Mouse (Mus musculus): Measurements from ENCODE around the gene Prcc.
"Not testable (repeated sequence)": the region's sequence is repeated elsewhere in the genome, so short reads cannot be mapped to it uniquely, and the experiment has no call there.

The Prcc gene

DNA sequence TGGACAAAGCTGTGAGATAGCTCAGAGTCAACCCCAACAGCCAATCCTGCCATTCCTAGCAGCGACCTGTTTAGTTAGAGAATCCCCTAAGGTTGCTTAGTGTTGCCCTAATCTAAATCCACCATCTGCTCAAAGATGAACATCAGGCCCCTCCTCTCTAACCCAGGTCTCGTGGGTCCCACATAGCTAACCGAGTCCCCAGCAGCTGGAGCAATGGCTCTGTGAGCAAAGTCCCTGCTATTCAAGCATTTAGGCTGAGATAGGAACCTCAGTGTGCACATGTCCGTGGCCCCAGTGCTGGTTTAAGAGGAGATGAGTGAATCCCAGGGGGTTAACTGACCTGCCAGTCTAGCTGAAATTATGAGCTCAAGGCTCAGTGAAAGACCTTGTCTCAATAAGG is 39.2 kb downstream of the Prcc start:
- DNase-seq (ENCODE audit: low read depth, low spot score), result no peak

DNA sequence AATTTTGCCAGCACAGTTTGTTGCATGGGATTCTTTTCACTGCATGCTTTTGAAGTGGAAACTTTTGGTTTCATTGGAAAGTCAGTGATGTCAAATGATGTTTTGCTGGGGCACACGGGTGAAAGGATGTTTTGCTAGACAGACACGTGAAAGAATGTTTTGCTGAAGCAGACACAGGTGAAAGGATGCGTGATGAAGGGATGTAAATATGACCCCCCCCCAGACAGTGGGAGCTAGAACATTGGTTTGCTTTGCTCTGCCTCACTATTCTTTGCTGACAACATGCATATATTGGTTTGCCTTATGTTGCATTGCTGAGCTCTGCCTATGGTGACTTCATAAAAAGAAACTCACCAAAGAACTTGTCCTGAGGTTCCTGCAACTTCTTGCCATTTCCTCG is 40.4 kb downstream of the Prcc start:
- no peak for DNase-seq (ENCODE audit: low read depth, low spot score)

DNA sequence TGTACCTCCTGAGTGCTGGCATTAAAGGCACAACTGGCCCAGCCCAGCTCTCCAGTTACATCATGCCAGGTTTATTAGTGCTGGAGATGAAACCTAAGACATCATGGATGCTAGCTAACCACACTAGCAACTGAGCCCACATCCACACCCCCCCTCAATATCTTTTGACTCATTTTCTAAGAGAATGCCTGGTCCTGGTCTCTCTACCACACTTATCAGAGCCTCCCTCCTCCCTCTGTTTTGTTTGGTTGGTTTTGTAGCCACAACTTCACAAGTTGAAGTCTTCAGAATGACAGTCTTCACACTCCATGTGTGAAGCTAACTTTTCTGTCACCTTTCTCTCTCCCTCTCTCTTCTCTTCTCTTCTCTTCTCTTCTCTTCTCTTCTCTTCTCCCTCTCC is 44.5 kb downstream of the Prcc start:
- no peak for DNase-seq (ENCODE audit: low read depth, low spot score)

DNA sequence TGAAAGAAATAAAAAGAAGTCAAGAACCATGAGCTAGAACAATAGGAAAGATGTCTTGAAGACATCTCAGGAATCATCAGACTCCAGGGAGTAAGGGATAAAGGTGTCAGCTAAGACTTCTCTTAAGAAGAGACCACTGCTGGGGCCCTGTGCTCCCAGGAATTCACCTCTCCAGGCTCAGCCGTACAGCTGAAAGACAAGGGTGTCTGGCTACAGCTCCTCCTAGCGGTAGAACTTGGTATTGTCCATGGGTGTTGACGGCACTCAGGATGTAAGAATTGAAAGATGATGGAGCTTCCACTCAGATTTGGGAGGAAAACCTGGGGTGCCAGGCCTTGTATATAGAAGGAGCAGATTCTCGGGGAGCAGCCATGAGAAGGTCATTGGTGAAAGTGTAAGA is 46.8 kb downstream of the Prcc start:
- peak; percentile 34 for DNase-seq (ENCODE audit: low read depth, low spot score)

DNA sequence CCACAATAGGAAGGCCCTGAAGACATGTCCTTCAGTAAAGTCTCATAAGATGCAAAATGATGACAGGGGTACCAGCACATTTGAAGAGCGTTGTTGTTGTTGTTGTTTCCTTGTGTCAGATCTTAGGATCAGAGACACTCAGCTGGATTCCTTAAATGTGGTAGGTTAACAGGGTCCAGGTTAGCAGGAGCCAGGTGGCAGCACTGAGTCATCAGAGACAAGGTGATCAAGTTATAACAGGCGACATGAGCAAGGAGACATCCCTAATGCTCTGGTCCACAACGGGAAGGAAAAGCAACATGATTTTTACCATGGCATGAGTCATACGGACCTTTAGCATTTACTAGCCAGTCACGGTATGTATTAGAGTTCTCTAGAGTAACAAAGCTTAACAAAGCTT is 51.9 kb downstream of the Prcc start:
- no peak for DNase-seq (ENCODE audit: low read depth, low spot score)

DNA sequence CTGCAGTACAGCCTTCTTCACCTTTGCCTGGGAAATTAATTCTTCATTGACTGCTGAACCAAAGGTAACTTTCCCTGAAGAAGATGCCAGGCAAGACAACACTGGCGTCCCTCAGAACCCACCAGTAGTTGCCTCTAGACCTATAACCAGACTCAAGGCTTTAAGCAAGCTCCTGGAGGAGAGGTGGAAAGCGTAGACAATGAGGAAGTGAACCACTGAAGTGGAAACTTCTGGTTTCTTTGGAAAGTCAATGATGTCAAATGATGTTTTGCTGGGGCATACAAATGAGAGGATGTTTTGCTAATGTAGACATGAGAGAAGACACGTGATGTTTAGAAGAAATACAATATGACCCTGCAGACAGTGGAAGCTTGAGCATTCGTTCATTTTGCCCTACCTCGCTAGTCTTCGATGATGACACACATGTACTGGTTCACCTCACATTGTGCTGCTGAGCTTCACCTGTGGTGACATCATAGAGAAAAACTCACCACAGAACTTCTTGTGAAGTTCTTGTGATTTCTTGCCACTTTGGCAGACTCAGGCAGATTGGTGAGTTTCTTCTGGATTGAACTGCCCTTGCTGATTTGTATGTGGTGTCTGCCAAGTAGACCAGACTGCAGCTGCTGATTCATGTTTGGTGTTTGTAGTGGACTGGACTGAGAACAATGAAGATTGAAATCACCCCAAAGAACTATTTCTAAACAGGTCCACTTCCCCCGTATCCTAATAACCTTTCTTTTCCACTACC is 53.1 kb downstream of the Prcc start:
- no peak for DNase-seq (ENCODE audit: low read depth, low spot score)

DNA sequence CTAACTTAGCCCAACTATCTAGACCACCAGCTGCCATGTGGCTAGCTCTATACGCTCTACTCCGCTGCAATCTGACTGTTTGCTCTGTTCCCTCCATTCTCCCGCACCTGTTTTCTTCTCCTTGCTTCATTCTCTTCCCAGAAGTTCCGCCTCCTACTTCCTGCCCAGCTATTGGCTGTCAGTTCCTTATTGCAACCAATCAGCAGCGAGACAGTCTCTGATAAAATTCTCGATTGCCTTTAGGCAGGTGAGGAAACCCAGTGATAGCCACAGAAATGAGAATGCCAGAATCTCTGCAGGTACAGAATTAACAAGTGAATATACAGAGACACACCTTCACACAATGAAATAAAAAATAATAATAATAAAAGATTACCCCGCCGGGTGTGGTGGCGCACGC is 56.4 kb downstream of the Prcc start:
- no peak for DNase-seq (ENCODE audit: low read depth, low spot score)

DNA sequence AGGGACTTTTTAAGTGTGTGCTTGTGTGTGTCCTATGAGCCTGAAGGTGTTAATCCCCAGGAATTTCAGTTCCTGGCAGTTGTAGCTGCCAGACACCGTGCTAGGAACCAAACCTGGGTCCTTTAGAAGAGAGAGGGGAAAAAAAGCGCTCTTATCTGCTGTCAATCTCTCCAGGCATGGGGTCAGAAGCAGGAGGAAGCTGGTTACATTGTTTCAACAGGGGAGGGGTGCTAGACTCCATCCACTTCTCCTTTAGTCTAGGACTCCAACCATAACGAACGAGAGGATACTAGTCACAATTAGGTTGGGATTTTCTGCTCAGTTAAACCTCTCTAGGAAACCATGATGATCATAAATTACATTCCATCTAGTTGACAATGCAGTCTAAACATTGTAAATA is 57.0 kb downstream of the Prcc start:
- no peak for DNase-seq (ENCODE audit: low read depth, low spot score)

DNA sequence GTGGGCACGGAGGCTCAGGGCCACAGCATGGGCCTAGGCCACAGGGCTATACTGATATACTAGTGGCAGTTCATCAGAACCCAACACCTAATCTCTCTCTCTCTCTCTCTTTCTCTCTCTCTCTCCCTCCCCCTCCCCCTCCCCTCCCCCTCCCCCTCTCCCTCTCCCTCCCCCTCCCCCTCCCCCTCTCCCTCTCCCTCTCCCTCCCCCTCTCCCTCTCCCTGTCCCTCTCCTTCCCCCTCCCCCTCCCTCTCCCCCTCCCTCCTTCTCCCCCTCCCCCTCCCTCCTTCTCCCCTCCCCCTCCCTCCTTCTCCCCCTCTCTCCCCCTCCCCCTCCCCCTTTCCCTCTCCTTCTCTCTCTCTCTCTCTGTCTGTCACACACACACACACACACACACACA is 61.2 kb downstream of the Prcc start, which contains the start of gene Pear1:
TSS of gene Pear1 (minus strand) at position 101 of the 400 bp plus-strand sequence.
- not testable (repeated sequence) for DNase-seq (ENCODE audit: low read depth, low spot score)

DNA sequence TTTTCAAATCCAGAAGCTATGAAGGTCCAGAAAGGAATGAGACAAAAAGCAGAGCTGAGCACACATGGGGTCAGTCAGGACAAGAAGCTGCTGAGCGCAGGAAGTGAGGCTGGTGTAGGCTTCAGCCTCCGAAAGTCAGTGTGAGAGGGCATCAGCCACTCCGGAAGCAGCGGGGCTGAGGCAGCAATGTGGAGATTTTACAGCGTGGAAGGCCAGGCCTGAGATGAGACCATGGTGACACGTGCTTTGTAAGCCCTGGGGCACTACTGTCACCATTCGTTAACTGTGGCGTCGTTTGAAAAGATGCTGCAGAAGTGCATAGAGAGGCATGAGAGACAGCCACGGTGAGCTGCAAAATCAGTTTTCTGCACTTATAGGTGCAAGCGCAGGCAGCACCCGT is 67.2 kb downstream of the Prcc start:
- no peak for DNase-seq (ENCODE audit: low read depth, low spot score)

DNA sequence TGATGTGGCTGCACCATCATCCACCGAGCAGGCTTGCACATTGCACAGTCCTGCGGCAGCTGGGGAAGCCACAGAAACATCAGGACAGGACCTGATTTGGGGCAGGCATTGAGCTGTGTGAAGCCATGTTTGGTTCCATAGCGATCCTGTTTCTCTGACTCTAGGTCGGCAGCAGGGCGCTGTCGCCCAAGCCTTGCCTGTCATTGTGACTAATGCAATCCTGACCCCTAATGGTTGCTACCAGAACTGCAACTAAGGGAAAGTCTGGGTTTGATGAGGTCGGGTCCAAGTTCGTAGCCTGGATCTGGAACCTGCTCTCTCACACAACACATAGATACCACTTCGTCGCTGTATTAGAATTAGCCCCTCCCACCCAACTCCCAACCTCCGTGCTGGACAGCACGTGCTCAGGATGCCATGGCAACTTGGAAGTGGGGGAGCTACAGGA is 68.7 kb downstream of the Prcc start:
- DNase-seq (ENCODE audit: low read depth, low spot score), result peak; percentile 69

DNA sequence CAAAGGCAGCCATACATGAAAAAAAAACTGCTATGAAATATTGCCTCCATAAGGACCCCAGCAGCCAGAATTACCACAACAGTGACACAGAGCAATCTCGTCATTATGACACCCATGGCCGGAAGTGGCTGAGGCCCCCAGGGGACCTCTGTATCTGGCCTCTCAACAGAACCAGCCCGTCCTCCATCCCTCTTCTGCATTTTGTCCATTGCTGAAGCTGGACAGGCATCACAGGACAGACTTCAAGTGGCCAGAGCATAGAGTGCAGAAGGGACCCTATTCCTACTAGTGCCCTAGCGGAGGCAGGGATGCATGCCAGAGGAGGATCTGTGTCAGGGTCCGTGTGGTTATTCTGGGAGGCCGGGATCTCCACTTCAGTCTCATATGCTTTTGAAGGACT is 69.2 kb downstream of the Prcc start:
- DNase-seq (ENCODE audit: low read depth, low spot score), result no peak

DNA sequence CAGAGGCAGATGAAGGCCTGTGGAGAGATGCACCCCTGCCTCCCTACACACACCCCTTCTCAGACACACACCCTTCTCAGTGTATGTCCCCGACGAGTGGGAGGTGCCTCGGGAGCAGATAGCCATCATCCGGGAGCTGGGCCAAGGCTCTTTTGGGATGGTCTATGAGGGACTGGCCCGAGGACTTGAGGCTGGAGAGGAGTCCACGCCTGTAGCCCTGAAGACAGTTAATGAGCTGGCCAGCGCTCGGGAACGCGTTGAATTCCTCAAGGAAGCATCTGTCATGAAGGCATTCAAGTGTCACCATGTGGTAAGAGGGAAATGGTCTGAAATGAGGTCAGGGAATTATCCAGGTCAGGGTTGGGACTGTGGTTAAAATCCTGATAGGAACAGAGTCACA is 72.5 kb downstream of the Prcc start:
- peak; percentile 23 for DNase-seq (ENCODE audit: low read depth, low spot score)

DNA sequence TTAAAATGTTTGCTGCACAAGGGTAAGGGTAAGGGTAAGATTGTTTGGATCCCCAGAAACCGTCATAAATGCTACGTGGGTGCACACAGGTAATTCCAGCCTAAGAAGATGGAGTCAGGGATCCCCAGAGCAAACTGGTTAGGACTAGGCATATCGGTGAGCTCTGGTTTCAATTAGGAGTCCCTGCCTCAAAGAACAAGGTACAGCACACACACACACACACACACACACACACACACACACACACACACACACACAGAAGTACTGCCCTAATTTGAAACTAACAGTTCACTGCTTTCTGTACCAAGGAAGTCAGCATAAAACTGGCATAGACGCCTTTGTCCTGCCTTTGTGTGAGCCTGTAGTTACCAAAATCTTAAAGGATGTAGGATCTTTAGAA is 73.0 kb downstream of the Prcc start:
- no peak for DNase-seq (ENCODE audit: low read depth, low spot score)

DNA sequence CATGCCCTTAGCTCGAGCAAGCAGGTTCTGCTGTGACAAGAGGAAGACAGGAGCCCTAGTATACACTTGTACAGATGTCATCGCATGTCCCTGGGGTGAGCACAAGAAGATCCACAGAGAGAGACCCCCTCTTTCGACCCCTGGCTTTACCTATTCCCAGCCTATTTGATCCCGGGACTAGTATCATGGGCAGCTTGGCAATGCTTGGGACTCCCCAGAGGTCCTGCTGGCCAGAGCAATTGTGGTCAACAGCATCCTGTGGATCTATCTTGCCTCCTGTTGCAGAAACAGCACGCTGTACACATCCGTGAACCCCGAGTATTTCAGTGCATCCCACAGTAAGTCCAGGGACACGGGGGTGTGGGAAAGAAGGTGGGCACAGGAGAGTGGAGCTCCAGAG is 74.1 kb downstream of the Prcc start:
- DNase-seq (ENCODE audit: low read depth, low spot score), result no peak

DNA sequence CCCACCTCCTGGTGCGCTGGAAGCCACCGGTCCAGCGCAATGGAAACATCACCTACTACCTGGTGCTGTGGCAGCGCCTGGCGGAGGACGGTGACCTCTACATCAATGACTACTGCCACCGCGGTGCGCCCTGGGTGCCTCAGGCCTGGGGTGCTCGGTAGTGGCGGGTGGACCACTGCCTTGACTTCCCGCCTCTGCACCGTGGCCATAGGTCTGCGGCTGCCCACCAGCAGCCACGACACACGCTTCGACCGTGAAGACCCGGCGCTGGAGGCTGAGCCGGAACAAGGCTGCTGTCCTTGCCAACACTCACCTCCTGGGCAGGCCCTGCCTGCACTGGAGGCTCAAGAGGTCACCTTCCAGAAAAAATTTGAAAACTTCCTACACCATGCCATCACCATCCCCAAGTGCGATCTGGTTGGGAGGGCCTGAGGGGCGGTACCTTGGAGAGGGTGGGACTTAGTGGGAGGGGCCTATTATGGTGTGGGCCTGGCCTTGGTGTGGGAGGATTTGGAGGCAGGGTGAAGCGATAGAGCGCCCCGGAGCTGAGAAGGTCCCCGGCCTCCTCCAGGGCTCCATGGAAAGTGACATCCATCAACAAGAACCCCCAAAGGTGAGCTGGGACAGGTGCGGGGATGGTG is 76.0 kb downstream of the Prcc start:
- DNase-seq (ENCODE audit: low read depth, low spot score), result no peak
